ENCODE assay signal across 13 mouse cellular contexts in the genomic region with DNA sequence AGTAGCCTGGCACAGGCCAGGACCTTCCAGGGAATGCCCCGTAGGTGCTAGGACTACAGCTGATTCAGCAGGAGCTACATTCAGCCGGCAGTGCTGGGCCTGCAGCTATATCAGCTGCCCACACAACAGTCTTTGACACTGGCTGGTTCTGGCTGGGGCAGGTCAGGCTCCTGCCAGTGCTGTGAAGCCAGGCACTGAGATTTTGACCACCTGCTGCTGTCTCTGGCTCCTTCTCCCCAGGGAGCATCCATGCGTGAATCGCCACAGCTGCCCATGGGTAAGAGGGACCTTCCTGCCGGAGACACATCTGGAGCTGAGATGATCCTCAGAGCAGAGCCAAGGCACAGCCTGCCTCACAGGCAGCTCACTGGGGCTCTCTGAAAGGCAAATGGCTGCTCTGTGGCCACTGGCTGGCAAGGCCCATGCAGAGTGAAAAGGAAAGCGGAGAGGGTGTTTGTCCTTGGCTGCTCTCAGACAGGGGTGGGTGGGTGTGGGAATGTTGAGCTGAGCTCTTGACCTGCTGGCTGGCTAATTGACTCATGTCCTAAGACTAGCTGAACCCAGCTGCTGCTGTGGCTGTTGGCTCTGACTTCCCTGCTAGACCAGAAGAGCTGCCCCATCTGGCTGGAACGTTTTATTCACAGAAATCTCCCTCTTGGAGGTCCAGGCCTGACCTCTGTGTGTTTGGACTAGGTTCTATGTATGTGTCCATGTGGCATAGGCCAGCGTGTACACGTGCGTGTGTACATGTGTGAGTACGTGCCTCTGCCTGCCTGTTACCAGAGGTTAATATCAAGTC.
DNase-seq lines count a peak whose midpoint lies in the region; ATAC-seq and TF ChIP-seq lines count a peak whose summit lies in the region.
"Had no signal": no experiment of that assay in that cellular context is flagged by ENCODE, and none has a peak within 500 bp of the region (broad histone marks: within the 10 kb centered on the region; RNA-seq: fewer than 3 reads in every experiment).

No protein-coding gene starts in this region.

- intact Hi-C loops in heart, postnatal 14 days (cut with DNase I), result no loop called here

- peaks cover 99% of the 10 kb centered on the region for H3K9me3 ChIP-seq in G1E (replicated peaks)
- H3K9me3 ChIP-seq: liver, embryonic 13.5 days had no signal

- DNase-seq in gastrocnemius, adult 18-20 months (ENCODE audit: low spot score), result peak; percentile 3
- DNase-seq in gastrocnemius, adult 8-10 months (ENCODE audit: low spot score in 2 of 2), result no peak
- no peak for DNase-seq in G1E (ENCODE audit: low spot score)
- peak; percentile 24 to 25 for DNase-seq in heart, postnatal 14 days
- DNase-seq in kidney, postnatal 4 days, result peak; percentile 31 to 43
- no peak for DNase-seq in frontal cortex, postnatal 14 days (ENCODE audit: low spot score in 2 of 2)
- no peak for DNase-seq in left cerebral cortex, adult 18-20 months (ENCODE audit: low spot score in 2 of 2)
- no peak for DNase-seq in cerebellum, adult 11 months
- DNase-seq: cerebellum, postnatal 14 days; liver, embryonic 13.5 days; thymus, postnatal 14 days had no signal

- TF ChIP-seq CTCF in G1E (IDR thresholded peaks at IDR 0.05; ENCODE audit: low read depth, low read length), result no peak

- no peaks in the 10 kb centered on the region for H3K4me1 ChIP-seq in G1E (ENCODE audit: insufficient read depth, low read depth, low read length)
- H3K4me1 ChIP-seq: liver, embryonic 13.5 days; megakaryocyte, embryonic 14.5 days had no signal

- peak overlapping the region; percentile 23; the same call in 1 of the 2 replicates for H3K4me3 ChIP-seq in G1E (ENCODE audit: low read depth, low read length)
- H3K4me3 ChIP-seq: liver, embryonic 13.5 days; megakaryocyte, embryonic 14.5 days had no signal

- H3K27me3 ChIP-seq in G1E (ENCODE audit: insufficient read depth, low read length), result no peaks in the 10 kb centered on the region
- H3K27me3 ChIP-seq: liver, embryonic 13.5 days had no signal

- no peaks in the 10 kb centered on the region for H3K36me3 ChIP-seq in G1E (replicated peaks)
- H3K36me3 ChIP-seq: liver, embryonic 13.5 days had no signal

- no peak for ATAC-seq in G1E (ENCODE audit: extremely low read depth, insufficient number of reproducible peaks, low FRiP score, poor library complexity, severe bottlenecking)
- ATAC-seq: activated CD4-positive, CD25-positive, alpha-beta regulatory T cell, adult 4 months had no signal

Comparison
In these comparisons a context has a peak if more than half of its experiments do, and no peak if none do; other contexts are left out.
1. DNase-seq: peak in gastrocnemius, adult 18-20 months (single experiment), heart, postnatal 14 days (2 of 2) and kidney, postnatal 4 days (2 of 2); none in gastrocnemius, adult 8-10 months (0 of 2), G1E (single experiment), frontal cortex, postnatal 14 days (0 of 2), left cerebral cortex, adult 18-20 months (0 of 2) and cerebellum, adult 11 months (single experiment).